Mouse (Mus musculus): ENCODE results near the gene Scrt2. TPM values are rescaled to one million over a fixed set of nuclear protein-coding genes. Genes with fewer than 3 reads are reported as not detected.

Scrt2 gene
- 0.04 TPM in 1 of 2 replicates, not detected in the other for polyA plus RNA-seq (2012; ENCODE audit: low replicate concordance)

GRCm38 (mm10) chr2:152080685-152081541 is at the start of gene Scrt2:
Gene Scrt2 (plus strand): TSS chr2:152081529.

DNA sequence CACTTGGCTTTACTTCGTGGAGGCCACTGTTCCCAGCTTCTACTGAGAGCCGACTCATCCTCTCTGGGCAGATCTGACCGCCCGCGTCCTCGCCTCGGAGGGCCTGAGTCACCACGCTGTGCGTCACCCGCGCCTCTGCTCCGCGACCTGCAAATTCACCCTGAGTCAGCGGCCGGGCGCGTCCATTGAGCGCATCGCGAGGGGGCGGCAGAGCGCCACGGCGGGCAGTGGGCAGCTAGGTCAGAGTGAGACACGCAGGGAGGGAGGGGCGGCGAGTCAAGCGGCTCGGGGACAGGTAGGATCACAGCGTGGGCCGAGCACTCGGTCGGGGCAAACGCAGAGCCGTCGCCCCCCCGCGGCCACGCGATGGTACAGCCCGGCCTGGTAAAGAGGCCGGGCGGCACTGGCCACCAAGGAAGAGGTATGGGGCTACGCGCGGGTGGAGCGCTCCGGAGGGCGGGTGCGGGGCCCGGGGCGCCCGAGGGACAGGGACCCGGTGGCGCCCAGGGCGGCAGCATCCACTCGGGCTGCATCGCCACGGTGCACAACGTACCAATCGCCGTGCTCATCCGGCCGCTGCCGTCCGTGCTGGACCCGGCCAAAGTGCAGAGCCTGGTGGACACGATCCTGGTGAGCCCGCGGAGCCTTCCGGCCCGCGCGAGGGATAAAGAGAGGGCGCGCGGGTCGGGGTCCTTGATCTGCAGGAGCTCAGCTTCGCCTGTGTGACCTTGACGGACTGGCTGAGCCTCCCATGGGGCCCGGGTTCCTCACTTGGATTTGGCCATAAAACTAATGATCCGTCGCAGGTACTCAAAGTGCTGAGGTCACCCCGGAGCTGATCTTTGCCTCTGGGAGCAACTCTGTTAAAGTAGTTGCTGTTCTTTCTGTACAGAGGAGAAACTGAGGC is 24.2 kb downstream of the Scrt2 start, which contains the start of gene Srxn1:
Gene Srxn1, plus strand, starts transcription at position 199 of the 907 bp plus-strand sequence.

GRCm38 (mm10) chr2:152143279-152144157 is 62.2 kb downstream of the Scrt2 start, which contains the start of gene Tcf15:
Gene Tcf15 (plus strand): TSS chr2:152143561.

Other genes with a start within 250 kb of the Scrt2 start
- gene Rspo4, start 238.6 kb upstream of the Scrt2 start, polyA plus RNA-seq (2012; ENCODE audit: low replicate concordance) = not detected in 2 replicates
- gene Angpt4, start 170.3 kb upstream of the Scrt2 start, polyA plus RNA-seq (2012; ENCODE audit: low replicate concordance) = not detected in 2 replicates
- 14.9 and 25.3 TPM in 2 replicates for gene Fam110a, start 101.3 kb upstream of the Scrt2 start, polyA plus RNA-seq (2012; ENCODE audit: low replicate concordance)
- gene Slc52a3, start 85.0 kb upstream of the Scrt2 start, polyA plus RNA-seq (2012; ENCODE audit: low replicate concordance) = 1.5 and 2.6 TPM in 2 replicates
- gene Srxn1, start 24.0 kb downstream of the Scrt2 start, polyA plus RNA-seq (2012; ENCODE audit: low replicate concordance) = 2.1 and 5.7 TPM in 2 replicates
- gene Tcf15, start 62.0 kb downstream of the Scrt2 start, polyA plus RNA-seq (2012; ENCODE audit: low replicate concordance) = 0.12 and 0.14 TPM in 2 replicates
- gene Csnk2a1, start 145.3 kb downstream of the Scrt2 start, polyA plus RNA-seq (2012; ENCODE audit: low replicate concordance) = 10.1 and 21.5 TPM in 2 replicates
- gene Tbc1d20, start 212.3 kb downstream of the Scrt2 start, polyA plus RNA-seq (2012; ENCODE audit: low replicate concordance) = 26.7 and 28.4 TPM in 2 replicates

Measured in hematopoietic multipotent progenitor cell, adult 10-12 weeks (in vitro differentiated cells).